Mouse (Mus musculus) small intestine, adult 2 months (tissue): Measurements from ENCODE around the gene Gng7.

Source experiments
- CTCF ChIP-seq: fragments of 200-500 bp; IDR thresholded peaks from 2 replicates; pipeline ENCODE4 v1.5.1; 2012; ENCODE audit warnings: low read depth, mild to moderate bottlenecking, control low read depth, inconsistent platforms, low read length, moderate library complexity, mixed read lengths; ENCODE audit not compliant: insufficient replicate concordance, insufficient read length; ENCODE audit errors: extremely low read depth
- POLR2A ChIP-seq: fragments of 200-500 bp; IDR thresholded peaks from 2 replicates; pipeline ENCODE4 v1.6.1; 2012; ENCODE audit warnings: low read depth, mild to moderate bottlenecking, control low read depth, inconsistent platforms, low read length, moderate library complexity

DNA sequence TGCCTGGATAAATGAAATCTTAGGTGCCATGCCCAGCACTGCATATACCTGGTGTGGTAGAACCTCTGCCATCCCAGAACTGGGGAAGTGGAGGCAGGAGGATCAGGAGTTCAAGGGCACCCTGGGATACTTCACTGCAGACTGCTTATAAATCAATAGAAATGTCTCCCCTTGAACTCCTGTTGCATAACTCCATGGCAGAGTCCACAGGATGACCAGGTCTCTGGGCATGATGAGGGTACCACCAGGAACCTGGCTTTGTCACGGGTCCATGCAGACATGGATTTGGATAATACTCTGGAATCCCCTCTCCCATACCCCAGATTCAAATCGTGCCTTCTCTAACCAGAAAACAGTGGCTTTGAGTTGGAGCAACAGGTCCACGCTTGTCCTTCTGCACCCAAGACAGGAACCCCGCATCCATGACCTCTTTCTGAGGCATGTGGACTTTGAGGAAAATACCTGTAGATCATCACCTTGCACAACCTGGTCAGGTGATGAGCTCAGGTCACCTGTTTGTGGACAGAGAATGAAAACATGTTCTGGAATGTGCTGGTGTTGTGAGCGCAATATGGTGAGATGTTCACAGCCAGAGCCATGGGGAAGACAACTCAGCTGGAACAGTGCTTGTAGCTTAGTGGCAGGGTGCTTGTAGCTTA lies 55.6 kb downstream of the Gng7 start:
- no peak for TF ChIP-seq CTCF
- TF ChIP-seq POLR2A = no peak
